Mouse (Mus musculus): ENCODE results near the gene Slc46a2.

The Slc46a2 gene

DNA sequence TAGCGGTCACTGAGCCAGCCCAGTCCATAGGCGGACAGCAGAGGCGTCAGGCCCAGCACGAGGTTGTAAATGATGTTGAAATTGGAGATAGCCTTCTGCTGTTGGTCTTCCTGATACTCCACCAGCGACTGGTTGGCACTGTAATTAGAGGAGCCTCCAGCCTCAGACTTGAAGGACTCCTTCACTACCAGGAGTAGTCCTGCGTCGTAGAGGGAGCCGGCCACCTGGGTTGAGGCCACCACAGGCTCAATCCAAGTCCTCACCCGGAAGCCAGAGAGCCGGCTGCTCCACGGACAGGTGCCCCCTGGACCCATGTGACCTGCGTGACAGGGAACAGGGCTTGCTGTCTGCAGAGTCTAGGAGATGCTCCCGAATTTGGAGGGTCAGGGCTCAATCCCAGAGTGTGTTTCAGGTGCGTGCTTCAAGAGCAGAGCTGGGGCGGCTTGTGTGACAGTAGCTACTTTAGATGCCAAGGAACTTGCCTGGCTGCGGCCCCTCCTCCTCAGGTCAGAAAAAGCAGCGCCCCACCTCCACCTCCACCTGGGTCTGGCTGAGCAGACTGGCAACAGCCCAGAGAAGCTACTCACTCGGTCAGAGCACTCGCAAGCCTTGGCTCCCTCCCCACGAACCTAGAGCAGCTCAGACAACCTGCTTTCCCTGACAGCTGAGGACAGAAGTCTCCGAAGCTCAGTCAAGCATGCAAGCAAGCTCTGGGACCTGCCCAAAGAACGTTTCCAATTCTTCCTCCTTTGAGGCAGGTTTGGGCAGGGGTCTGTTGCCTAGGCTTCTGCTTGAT is at the start of gene Slc46a2:
Gene Slc46a2 (minus strand): TSS at position 449 of the 796 bp plus-strand sequence.
- in situ Hi-C loops (cut with MboI, MseI) = no loop called here

DNA sequence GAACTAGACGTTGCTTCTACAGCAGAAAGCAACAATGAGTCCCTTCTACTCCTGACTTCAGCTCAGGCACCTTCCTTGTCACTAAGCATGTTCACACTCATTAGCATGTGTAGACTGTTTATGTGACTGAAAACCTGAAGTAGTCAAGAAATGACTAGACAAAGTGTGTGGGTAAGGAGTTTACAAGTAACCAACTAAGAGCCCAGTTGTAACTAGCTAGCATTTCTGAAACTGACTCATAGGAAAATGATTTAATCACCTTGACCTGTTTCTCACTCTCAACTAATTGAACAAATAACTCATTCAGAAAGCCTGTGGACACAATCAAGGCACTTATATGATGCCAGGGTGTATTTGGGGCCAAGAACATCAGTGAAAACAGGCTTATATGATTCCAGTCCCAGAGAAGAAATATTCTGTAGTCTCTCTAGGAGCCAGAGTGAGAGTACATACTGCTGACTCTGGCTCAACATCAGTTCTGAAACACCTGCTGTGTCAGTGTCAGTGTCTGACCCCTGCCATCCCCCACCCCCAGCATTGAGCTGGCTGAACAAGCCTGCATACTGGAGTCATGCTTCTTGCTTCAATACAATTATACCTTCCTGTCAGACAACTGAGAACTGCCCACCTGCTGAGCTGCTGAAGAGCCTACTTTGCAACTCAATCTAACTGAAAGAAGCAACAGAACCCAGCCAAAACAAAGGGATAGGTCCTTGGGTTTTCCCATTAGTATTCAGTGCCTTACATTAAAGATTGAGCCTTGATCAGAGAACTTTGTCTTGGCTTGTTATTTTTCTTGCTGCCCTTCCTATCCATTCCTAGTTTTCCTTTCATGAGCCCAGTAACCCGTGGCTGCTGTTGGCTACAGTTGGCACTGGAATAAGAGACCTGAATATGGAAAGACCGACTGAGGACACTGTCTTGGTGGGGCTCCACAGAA is 48.8 kb upstream of the Slc46a2 start, which contains the start of gene Mup6:
Gene Mup6 (plus strand): TSS at position 890 of the 940 bp plus-strand sequence.
- in situ Hi-C loops (cut with MboI, MseI) = no loop called here

GRCm38 (mm10) chr4:59960610-59961009 is 45.8 kb upstream of the Slc46a2 start, which contains the start of gene Mup4:
Gene Mup4 (minus strand): TSS chr4:59960710.
- in situ Hi-C loops (cut with MboI, MseI) = no loop called here

- in situ Hi-C loops (cut with MboI, MseI) = no loop called here
These were observed 22.7 kb upstream of the Slc46a2 start for GRCm38 (mm10) chr4:59937543-59937942.

DNA sequence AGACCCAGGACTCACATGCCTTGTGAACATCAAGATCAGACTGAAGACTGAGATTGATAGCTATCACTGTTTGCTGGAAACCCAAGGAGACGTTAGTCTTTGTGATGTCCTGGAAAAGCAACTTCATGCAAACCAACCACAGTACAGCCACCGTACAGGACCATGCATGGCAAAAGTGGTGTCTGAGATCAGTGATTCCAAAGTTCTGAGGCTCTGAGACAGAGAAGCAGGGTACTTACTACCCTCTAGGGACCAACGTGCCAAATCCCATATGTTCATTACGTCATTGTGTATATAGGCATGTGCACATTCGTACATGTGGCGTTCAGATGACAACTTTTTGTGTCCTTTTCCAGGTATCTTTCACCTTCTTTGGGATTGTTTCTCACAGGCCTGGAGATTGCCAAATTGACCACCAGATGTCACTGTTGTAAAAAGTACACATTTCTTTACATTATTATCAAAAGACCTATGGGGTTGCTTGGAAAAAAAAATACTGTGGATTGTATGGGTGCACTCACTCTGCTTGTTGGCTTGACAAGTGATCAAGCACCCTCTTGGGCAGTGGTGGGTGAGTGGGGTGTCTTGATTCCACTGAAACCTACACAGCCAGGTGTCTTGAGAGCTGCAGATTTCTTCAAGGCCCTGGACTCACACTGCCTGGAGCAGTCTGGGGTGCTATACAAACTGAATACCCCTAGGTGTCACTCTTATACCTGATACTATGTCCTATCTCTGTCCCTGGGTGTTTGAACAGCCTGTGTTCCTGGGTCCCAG is 17.8 kb upstream of the Slc46a2 start:
- in situ Hi-C loops (cut with MboI, MseI) = no loop called here

- in situ Hi-C loops (cut with MboI, MseI) = no loop called here
These were observed 13.5 kb upstream of the Slc46a2 start for GRCm38 (mm10) chr4:59928347-59928746.

DNA sequence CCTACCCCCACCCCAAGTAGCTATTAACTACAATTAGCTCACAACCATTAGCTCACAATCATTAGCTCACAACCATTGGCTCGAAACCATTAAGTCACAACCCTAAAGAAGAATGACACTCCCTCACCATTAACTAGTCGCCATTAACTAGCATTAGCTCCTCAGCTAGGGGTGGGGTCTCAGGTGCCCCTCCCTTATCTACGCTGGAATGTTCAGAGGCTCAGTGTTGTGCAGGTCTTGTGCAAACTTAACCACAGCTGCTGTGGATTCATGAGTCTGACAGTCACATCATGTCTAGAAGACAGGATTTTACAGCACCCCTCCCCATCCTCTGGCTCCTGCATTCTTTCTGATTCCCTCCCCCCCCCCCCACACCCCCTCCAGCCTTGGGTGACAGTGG is 12.8 kb upstream of the Slc46a2 start:
- in situ Hi-C loops (cut with MboI, MseI) = no loop called here

- in situ Hi-C loops (cut with MboI, MseI) = no loop called here
These were observed 10.2 kb upstream of the Slc46a2 start for GRCm38 (mm10) chr4:59925082-59925481.

DNA sequence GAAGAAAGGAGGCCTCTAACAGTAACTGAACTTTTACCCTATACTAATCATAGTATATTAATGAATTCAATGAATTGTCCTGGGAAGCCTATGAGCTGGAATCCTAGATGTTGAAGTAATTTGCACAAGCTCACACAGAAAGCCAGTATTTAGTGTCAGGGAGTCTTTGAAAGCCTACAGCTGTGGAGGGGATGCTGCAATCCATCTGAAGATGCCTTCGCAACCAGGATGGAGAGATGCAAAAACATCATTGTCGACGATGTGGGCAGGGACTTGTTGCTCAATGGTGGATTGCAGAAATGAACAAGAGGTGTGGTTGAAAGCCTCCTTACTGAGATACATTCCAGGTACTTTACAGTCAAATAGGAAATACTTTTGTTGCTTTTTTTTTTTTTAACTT is 3.1 kb upstream of the Slc46a2 start:
- in situ Hi-C loops (cut with MboI, MseI) = no loop called here

DNA sequence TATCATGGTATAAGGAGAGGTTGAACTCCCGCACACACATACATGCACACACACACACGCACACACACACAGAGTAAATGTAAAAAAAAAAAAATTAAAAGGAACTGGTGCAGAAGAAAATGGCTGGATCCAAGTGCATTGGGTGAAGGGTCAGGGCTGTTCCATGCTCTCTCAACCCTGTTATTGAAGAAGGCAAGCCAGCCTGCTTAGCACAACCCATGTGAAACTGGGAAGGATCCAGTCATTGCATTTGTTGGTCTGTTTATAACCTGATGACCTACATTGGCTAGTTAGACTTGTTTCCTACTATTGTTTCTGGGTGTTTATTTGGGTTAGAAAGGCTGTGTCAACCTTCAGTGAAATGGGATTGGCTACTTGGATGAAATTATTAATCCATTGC is 6.1 kb downstream of the Slc46a2 start:
- in situ Hi-C loops (cut with MboI, MseI) = no loop called here

DNA sequence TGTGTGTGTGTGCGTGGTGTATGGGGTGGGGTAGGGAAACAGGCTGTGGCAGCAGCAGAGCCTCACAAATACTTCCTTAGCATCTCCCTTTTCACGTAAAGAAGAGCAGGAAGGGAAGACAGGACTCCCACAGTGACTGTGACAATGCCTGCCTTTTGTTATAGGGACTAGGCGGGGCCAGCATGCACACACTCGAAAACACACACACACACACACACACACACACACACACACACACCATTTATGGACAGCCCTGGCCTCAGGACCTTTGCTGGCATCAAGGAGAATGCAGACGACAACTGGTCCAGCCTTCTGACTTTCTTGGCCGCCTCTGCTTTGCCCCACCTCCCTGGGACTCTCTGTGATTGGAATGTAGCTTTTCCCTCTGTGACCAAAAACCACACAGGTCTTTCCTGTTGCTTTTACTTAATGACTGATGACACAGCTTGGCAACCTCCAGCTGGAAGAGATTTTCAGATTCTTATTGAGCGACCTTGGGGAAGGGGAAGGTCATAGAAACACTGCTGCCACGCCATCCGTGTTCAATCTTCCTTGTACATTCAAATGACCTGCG is 7.1 kb downstream of the Slc46a2 start:
- in situ Hi-C loops (cut with MboI, MseI) = no loop called here

- in situ Hi-C loops (cut with MboI, MseI) = no loop called here
These were observed 7.8 kb downstream of the Slc46a2 start for GRCm38 (mm10) chr4:59907092-59907491.

GRCm38 (mm10) chr4:59902547-59902946 is 12.3 kb downstream of the Slc46a2 start:
- in situ Hi-C loops (cut with MboI, MseI) = no loop called here

- in situ Hi-C loops (cut with MboI, MseI) = no loop called here
These were observed 13.0 kb downstream of the Slc46a2 start for GRCm38 (mm10) chr4:59901810-59902209.

GRCm38 (mm10) chr4:59898521-59898919 is 16.3 kb downstream of the Slc46a2 start:
- in situ Hi-C loops (cut with MboI, MseI) = no loop called here

DNA sequence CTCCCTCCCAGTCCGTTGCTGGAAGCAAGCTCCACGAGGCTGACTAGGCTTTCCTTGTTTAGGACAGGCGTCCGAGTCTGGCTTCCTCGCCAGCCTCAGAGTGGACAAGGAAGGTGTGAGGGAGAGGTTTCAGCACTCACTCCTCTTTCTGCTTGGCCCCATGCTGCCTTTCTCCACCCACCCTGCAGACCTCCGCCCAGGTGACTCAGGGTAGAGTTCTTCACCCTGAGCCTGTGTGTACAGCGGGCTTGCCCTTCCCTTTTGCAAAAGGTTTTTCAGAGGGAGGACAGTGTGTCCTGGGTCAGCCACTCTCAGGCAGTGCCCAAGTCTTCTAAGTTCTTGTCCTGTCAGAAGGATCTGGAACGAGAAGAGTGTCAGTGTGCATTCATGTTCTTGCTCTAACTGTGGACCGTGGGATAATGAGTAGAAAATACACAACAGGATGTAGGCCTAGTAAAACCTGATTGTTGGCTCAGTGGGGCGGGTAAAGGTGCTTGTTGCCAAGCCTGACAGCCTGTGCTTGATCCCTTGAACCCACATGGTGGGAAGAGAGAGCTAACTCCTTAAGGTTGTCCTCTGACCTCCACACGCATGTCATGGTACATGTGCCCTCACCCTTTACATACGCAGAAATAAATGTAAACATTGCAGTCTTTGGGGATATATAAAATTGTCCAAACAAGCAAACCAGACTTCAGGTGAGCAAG is 16.9 kb downstream of the Slc46a2 start:
- in situ Hi-C loops (cut with MboI, MseI) = no loop called here

GRCm38 (mm10) chr4:59896000-59896399 is 18.9 kb downstream of the Slc46a2 start:
- in situ Hi-C loops (cut with MboI, MseI) = no loop called here

- in situ Hi-C loops (cut with MboI, MseI) = no loop called here
These were observed 19.8 kb downstream of the Slc46a2 start for GRCm38 (mm10) chr4:59894977-59895575.

- in situ Hi-C loops (cut with MboI, MseI) = no loop called here
These were observed 20.4 kb downstream of the Slc46a2 start for GRCm38 (mm10) chr4:59894415-59894814.

GRCm38 (mm10) chr4:59892731-59893130 is 22.1 kb downstream of the Slc46a2 start:
- in situ Hi-C loops (cut with MboI, MseI) = no loop called here
